In genomic region chr6:51399113-51399518, GRCm38 (mm10) we compare ENCODE assay signal across 9 mouse cellular contexts. TPM values are rescaled to one million over a fixed set of nuclear protein-coding genes. Genes with fewer than 3 reads are reported as not detected.
DNase-seq lines count a peak whose midpoint lies in the region; ATAC-seq lines count a peak whose summit lies in the region.
"Had no signal": no experiment of that assay in that cellular context is flagged by ENCODE, and none has a peak within 500 bp of the region (broad histone marks: within the 10 kb centered on the region; RNA-seq: fewer than 3 reads in every experiment).

No protein-coding gene starts in this region.

- no peak overlapping the region for H3K27ac ChIP-seq in heart, embryonic 15.5 days
- H3K27ac ChIP-seq in limb, embryonic 10.5 days = peak overlapping the region; percentile 63
- no peak overlapping the region for H3K27ac ChIP-seq in midbrain, embryonic 16.5 days (ENCODE audit: low read length)
- H3K27ac ChIP-seq: limb, embryonic 13.5 days had no signal

- no peak overlapping the region for H3K4me2 ChIP-seq in heart, embryonic 15.5 days
- no peak overlapping the region for H3K4me2 ChIP-seq in midbrain, embryonic 16.5 days (ENCODE audit: low read length)
- H3K4me2 ChIP-seq: limb, embryonic 13.5 days had no signal

- peak; percentile 73; the same call in 1 of the 2 replicates for ATAC-seq in heart, embryonic 15.5 days (replicated peaks; ENCODE audit: insufficient number of reproducible peaks, insufficient read depth, low FRiP score, low read depth)
- ATAC-seq in midbrain, embryonic 16.5 days = 0 out of 2 replicates have a peak, but pooled peaks have one; percentile 36
- no peak; the same call in 1 of the 2 replicates for ATAC-seq in granulocyte monocyte progenitor cell, adult 5-6 weeks (replicated peaks; ENCODE audit: poor library complexity, severe bottlenecking)

- H3K4me1 ChIP-seq in heart, embryonic 15.5 days (replicated peaks) = peaks cover 15% of the 10 kb centered on the region
- peaks cover 25% of the 10 kb centered on the region for H3K4me1 ChIP-seq in limb, embryonic 10.5 days
- H3K4me1 ChIP-seq in midbrain, embryonic 16.5 days (ENCODE audit: control insufficient read depth, insufficient read depth, low read length) = no peaks in the 10 kb centered on the region

- no peak overlapping the region for H3K4me3 ChIP-seq in heart, embryonic 15.5 days
- H3K4me3 ChIP-seq in limb, embryonic 10.5 days = no peak overlapping the region
- H3K4me3 ChIP-seq in midbrain, embryonic 16.5 days (ENCODE audit: low read depth, low read length) = no peak overlapping the region
- H3K4me3 ChIP-seq: limb, embryonic 13.5 days had no signal

- H3K9me3 ChIP-seq in heart, embryonic 15.5 days (replicated peaks) = no peaks in the 10 kb centered on the region
- no peaks in the 10 kb centered on the region for H3K9me3 ChIP-seq in limb, embryonic 10.5 days (replicated peaks)
- H3K9me3 ChIP-seq in midbrain, embryonic 16.5 days (replicated peaks; ENCODE audit: control insufficient read depth, low read length, poor library complexity, severe bottlenecking) = no peaks in the 10 kb centered on the region
- H3K9me3 ChIP-seq: limb, embryonic 13.5 days had no signal

- DNase-seq in urinary bladder, adult 2 months (ENCODE audit: low spot score) = peak; percentile 33
- no peak for DNase-seq in urinary bladder, postnatal 10 days (ENCODE audit: low spot score)
- DNase-seq in limb, embryonic 10.5 days (ENCODE audit: low spot score) = peak; percentile 44
- no peak for DNase-seq in cerebellum, adult 8-10 months
- DNase-seq in adrenal gland, postnatal 25 days = no peak

- H3K9ac ChIP-seq in heart, embryonic 15.5 days = no peak overlapping the region
- no peak overlapping the region for H3K9ac ChIP-seq in midbrain, embryonic 16.5 days (ENCODE audit: low read depth, low read length)
- H3K9ac ChIP-seq: limb, embryonic 13.5 days had no signal

- no peaks in the 10 kb centered on the region for H3K36me3 ChIP-seq in heart, embryonic 15.5 days
- H3K36me3 ChIP-seq in limb, embryonic 10.5 days = no peaks in the 10 kb centered on the region
- H3K36me3 ChIP-seq in midbrain, embryonic 16.5 days (ENCODE audit: control insufficient read depth, insufficient read depth, low read length) = no peaks in the 10 kb centered on the region
- H3K36me3 ChIP-seq: limb, embryonic 13.5 days had no signal

- 14% methylated on average over 6 of the region's 6 CpGs for WGBS in heart, embryonic 15.5 days
- WGBS in limb, embryonic 10.5 days = 27% methylated on average over 6 of the region's 6 CpGs
- 16% methylated on average over 6 of the region's 6 CpGs for WGBS in midbrain, embryonic 16.5 days

- no peaks in the 10 kb centered on the region for H3K27me3 ChIP-seq in heart, embryonic 15.5 days
- no peaks in the 10 kb centered on the region for H3K27me3 ChIP-seq in limb, embryonic 10.5 days (ENCODE audit: low read depth, poor library complexity, severe bottlenecking)
- H3K27me3 ChIP-seq in midbrain, embryonic 16.5 days (ENCODE audit: control insufficient read depth, insufficient read depth, low read depth, low read length) = no peaks in the 10 kb centered on the region
- H3K27me3 ChIP-seq: limb, embryonic 13.5 days had no signal

RNA-seq across cellular contexts. Expression of gene Nfe2l3, which starts 33.4 kb away (rescaled TPM):
- 38.2 and 49.5 TPM in 2 replicates for polyA plus RNA-seq in urinary bladder, adult 2 months (2012; rRNA removed)
- 1.9 and 3.3 TPM in 2 replicates for polyA plus RNA-seq in heart, embryonic 15.5 days (2015; fragmentation: Nextera tagmentation; extraction: Ambion mirVana)
- polyA plus RNA-seq in limb, embryonic 10.5 days (2016; fragmentation: Nextera tagmentation; extraction: Ambion mirVana) = 0.39 and 0.56 TPM in 2 replicates
- polyA plus RNA-seq in midbrain, embryonic 16.5 days (2015; fragmentation: Nextera tagmentation; extraction: Ambion mirVana) = 8.9 and 9.6 TPM in 2 replicates
- total RNA-seq in granulocyte monocyte progenitor cell, adult 5-6 weeks (2014; fragmentation: Nextera tagmentation) = not detected in 2 replicates
- total RNA-seq in granulocyte monocyte progenitor cell, adult 5-6 weeks (2017) = 0.73 TPM in 1 of 2 replicates, not detected in the other
- total RNA-seq in adrenal gland, postnatal 25 days (2021) = 0.48 TPM in 1 of 2 replicates, not detected in the other

Comparison
In these comparisons a context has a peak if more than half of its experiments do, and no peak if none do; other contexts are left out.
1. DNase-seq: peak in urinary bladder, adult 2 months (single experiment) and limb, embryonic 10.5 days (single experiment); none in urinary bladder, postnatal 10 days (single experiment), cerebellum, adult 8-10 months (single experiment) and adrenal gland, postnatal 25 days (single experiment).